Mouse (Mus musculus) B cell, adult 2 months (primary cell): ENCODE measurements around the gene Angptl2.

Source experiments
- DNase-seq, 2 experiments: peaks; one replicate each; pipeline ENCODE4 v3.0.0; 2022

The Angptl2 gene

DNA sequence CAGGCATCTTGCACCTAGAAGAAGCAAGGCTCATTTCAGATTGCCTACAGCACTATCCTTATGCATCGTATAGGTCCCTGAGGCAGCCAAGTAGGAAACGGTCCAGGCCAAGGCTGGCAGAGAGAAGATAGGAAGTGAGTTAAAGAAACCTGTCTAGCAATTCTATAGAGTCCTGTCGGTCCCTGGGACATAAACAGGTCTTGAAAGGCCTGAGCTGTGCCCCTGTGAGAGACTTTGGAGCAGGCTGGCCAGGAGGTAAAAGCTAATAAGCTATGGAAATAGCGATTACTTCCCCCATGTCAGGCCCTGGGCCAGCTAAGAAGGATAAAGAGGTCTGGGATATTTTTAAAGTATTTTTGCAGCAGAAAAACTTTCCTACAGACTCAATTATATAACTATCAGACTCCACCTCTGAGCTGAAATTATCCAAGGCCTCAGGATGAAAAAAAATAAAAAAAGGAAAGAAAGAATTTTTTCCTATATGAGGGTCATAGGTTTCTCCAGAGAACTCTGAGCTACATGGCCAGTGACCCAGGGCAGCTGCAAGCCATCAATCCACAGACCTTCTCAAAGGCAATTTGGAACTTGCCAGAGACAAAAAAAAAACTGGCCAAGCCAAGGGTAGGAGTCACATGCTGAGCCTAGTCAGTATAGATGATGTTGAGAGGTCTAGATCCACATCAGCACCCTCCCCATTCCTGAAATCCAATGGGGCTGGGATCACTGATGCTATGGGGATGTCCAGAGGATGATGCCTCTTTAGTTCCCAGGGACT, 57.0 kb downstream of the Angptl2 start:
- DNase-seq = no peak

DNA sequence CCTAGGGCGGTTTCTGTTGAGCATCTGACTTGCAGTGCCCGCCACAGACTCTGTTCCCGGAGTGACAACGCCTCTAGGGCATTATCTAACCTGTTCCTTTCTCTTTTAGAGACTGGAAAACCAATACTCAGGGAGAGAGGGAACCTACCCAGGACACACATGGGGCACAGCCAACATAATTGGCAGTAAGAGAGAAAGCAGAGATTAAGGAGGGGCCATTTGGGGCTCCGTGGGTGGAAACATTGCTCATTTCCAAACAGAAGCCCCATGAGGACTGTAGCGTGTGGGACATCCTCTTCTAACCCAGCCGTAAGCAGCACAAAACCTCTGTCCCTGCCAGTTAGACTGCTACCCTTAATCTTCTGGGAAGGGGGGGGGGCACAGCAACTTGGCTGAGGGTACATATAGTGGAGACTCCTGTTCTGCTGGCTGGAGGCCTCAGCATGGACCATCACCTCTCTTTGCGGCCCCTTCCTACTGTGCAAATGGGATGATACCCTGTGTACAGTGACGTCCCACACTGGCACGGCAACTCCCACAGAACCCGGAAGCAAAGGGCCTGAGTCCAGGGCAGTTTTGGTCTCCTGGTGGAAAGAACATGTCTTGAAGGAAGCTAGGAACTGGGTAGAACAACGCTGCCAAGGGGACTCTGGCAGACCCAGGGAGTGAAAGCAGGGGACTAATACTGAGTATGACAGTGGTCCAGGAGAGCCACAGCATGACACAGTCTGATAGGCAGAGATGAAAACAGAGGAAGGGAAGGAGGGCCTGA, 59.0 kb downstream of the Angptl2 start:
- DNase-seq = no peak

GRCm38 (mm10) chr2:33279758-33280157, 63.9 kb downstream of the Angptl2 start:
- DNase-seq = no peak

DNA sequence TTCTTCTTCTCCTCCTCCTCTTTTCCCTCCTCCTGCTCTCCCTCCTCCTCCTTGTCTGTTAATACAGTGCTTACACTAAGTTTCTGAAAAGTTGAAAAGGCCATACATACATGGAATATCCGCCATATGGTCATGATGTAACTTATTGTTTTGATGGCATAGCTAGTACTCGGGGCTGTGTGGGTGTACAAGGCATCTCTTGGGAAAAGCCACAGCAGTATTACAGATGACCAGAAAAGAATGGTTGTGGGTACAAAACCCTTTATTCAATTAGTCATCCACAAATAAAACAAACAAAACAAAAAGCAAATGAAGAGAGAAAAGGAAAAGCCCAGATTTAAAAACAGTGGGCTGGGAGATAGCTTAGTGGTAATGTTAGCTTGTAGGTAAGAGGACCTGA, 64.7 kb downstream of the Angptl2 start:
- DNase-seq = no peak

DNA sequence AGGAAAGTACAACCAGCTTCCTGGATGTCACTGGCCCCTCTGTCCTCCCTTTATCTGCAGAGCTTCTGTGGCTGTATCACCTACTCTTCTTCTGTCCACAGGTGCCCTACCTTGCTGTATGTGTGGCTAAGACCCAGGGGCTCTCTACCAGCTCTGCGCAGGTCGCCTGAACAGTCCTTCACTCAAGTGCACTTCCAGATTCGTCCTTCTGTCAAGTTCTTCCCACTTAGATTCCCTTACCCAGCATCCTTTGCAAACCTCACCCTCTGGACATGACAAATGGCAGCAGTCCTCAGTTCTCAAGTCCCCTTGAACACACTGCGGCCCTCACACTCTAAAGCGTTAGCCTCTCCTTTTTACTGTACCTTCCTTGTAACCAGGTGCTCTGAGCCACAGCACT, 65.9 kb downstream of the Angptl2 start:
- no peak for DNase-seq

DNA sequence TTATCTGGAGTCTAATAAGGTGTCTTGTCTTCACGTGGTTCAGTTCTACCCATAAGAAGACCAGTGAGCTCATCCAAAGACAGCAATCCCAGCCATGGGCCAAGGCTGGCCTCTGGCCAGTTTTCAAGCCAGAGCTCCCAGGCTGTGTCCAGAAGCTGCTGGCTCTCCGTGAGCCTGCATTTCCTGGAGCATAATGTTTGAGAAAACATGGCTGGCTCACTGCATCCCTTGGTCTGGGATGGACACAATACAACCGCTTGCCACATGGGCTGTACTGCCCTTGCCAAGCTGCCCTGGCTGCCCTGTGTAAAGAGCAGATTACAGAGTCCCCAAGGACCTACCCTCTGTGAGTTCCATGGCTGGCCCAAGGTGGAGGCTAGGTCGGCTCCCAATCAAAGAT, 67.0 kb downstream of the Angptl2 start:
- DNase-seq = no peak

- DNase-seq = no peak
These were observed 67.8 kb downstream of the Angptl2 start for GRCm38 (mm10) chr2:33283674-33284073.

GRCm38 (mm10) chr2:33288837-33289236, 73.0 kb downstream of the Angptl2 start:
- no peak for DNase-seq

DNA sequence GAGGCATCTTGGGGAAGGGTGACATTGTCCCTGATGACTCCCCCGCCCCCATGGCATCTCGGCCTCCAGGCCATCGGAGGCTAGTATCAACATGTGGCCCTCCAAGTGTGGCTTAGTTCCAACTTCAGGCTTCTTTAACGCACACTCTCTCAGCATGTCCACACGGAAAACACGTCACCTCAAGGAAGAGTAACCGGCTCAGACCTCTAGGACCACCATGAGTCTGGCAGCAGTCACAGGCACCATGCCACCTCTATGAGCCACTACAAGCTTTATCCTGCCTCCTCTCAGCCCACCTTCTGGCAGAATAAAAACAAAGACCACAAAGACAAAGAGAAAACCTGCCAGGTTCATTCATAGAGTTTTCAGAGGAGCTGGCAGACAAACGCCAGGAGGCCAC, 74.6 kb downstream of the Angptl2 start:
- DNase-seq = no peak

DNA sequence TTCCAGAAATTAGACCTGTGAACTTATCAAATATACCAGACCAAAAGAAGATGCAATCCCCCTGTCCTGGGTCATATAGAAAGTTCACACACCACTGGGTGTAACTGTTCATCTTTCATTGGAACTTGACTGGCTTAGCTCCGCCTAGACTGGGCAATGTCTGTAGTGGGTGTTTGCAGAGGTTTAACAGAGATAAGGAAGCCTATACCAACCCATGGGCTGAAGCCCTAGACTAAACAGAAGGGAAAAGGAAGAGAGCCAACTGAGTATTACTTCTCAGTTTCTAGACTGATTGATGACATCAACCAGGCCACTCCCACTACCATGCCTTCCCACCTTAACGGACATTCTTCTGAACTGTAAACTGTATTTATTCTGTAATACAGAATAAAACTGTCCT, 76.2 kb downstream of the Angptl2 start:
- no peak for DNase-seq

- no peak for DNase-seq
These were observed 79.2 kb downstream of the Angptl2 start for GRCm38 (mm10) chr2:33295115-33295514.
